In the genomic region with DNA sequence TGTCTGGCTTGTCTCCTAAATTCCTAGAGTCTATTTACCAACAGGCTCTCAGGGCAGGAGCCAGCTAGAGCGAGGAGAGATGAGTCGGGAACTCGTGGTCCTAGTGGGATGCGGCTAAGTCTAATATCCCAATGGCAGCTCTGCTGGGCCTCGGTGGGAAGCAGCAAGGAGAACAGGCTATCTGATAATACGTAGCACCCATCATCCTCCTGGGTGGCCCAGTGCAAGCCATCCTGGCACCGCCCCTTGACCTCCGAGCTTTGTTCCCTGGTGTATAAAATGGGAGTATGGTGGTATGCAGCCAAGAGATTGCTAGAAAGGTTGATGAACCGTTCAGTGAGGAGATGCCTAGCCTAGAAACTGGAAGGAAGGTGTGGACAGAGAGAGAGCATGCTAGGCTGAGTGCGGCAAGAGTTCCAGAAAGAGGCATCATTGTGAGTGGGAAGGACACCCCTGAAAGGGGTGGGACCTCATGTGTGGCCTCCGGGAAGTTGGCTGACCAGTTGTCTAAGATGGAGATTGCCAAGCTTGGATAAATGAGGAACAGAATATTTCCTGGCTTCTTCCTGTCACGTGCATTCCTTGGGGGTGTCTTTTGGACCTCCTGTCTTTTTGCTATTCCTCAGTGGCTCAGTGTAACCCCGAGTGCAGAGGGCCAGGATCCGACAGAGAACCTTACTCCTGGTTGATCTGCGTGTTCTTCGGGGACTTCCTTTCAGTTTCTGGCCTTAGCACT, we compare ENCODE assay signal across 29 mouse cellular contexts. TPM values are rescaled to one million over a fixed set of nuclear protein-coding genes. Genes with fewer than 3 reads are reported as not detected.
A peak's percentile ranks its signal among the peaks of the same experiment; 100 is the strongest.
DNase-seq lines count a peak whose midpoint lies in the region; ATAC-seq and TF ChIP-seq lines count a peak whose summit lies in the region.
"Had no signal": no experiment of that assay in that cellular context is flagged by ENCODE, and none has a peak within 500 bp of the region (broad histone marks: within the 10 kb centered on the region; RNA-seq: fewer than 3 reads in every experiment).

No protein-coding gene starts in this region.

- no peak for TF ChIP-seq EP300 in liver, postnatal 0 days (IDR thresholded peaks at IDR 0.05; ENCODE audit: low read depth)
- no peak for TF ChIP-seq EP300 in stomach, postnatal 0 days (optimal IDR thresholded peaks at IDR 0.05)

- no peak overlapping the region for H3K4me3 ChIP-seq in heart, embryonic 12.5 days
- no peak overlapping the region for H3K4me3 ChIP-seq in liver, postnatal 0 days (ENCODE audit: low read depth, low read length)
- H3K4me3 ChIP-seq in bone marrow, adult 2 months (replicated peaks; ENCODE audit: control insufficient read depth, low read depth, low read length): no peak overlapping the region
- H3K4me3 ChIP-seq in stomach, postnatal 0 days (ENCODE audit: low read depth, low read length): no peak overlapping the region
- H3K4me3 ChIP-seq: embryonic facial prominence, embryonic 15.5 days; heart, embryonic 13.5 days; hindbrain, embryonic 10.5 days; limb, embryonic 10.5 days; midbrain, embryonic 12.5 days; neural tube, embryonic 15.5 days; stomach, embryonic 15.5 days had no signal

- H3K36me3 ChIP-seq in heart, embryonic 12.5 days: no peaks in the 10 kb centered on the region
- no peaks in the 10 kb centered on the region for H3K36me3 ChIP-seq in liver, postnatal 0 days (replicated peaks; ENCODE audit: insufficient read depth, low read length)
- no peaks in the 10 kb centered on the region for H3K36me3 ChIP-seq in stomach, postnatal 0 days (ENCODE audit: control insufficient read depth, insufficient read depth, low read length)
- H3K36me3 ChIP-seq: embryonic facial prominence, embryonic 15.5 days; heart, embryonic 13.5 days; hindbrain, embryonic 10.5 days; limb, embryonic 10.5 days; midbrain, embryonic 12.5 days; neural tube, embryonic 15.5 days; stomach, embryonic 15.5 days had no signal

- no peak overlapping the region for H3K4me2 ChIP-seq in heart, embryonic 12.5 days
- 0 out of 2 replicates have a peak overlapping the region, but pooled peaks have one; percentile 3 for H3K4me2 ChIP-seq in liver, postnatal 0 days (ENCODE audit: low read depth, low read length)
- H3K4me2 ChIP-seq in stomach, postnatal 0 days (replicated peaks; ENCODE audit: low read depth): no peak overlapping the region
- H3K4me2 ChIP-seq: embryonic facial prominence, embryonic 15.5 days; heart, embryonic 13.5 days; midbrain, embryonic 12.5 days; neural tube, embryonic 15.5 days; stomach, embryonic 15.5 days had no signal

- no peak for TF ChIP-seq CTCF in liver, postnatal 0 days (IDR thresholded peaks at IDR 0.05; ENCODE audit: low read depth)
- TF ChIP-seq CTCF in bone marrow, adult 2 months (IDR thresholded peaks at IDR 0.05; ENCODE audit: control insufficient read depth, insufficient read depth, low read length): no peak
- no peak for TF ChIP-seq CTCF in stomach, postnatal 0 days (IDR thresholded peaks at IDR 0.05; ENCODE audit: low read depth)

- no peak overlapping the region for H3K27ac ChIP-seq in heart, embryonic 12.5 days (ENCODE audit: poor library complexity, severe bottlenecking)
- peak overlapping the region; percentile 45; the same call in 1 of the 2 replicates for H3K27ac ChIP-seq in liver, postnatal 0 days (ENCODE audit: low read depth)
- peak overlapping the region; percentile 76 for H3K27ac ChIP-seq in bone marrow, adult 2 months (ENCODE audit: control insufficient read depth, insufficient read depth, low read depth, low read length, poor library complexity)
- 0 out of 2 replicates have a peak overlapping the region, but pooled peaks have one; percentile 18 for H3K27ac ChIP-seq in stomach, postnatal 0 days (replicated peaks)
- H3K27ac ChIP-seq: embryonic facial prominence, embryonic 15.5 days; hindbrain, embryonic 10.5 days; limb, embryonic 10.5 days; midbrain, embryonic 12.5 days; neural tube, embryonic 15.5 days; stomach, embryonic 15.5 days had no signal

- WGBS in heart, embryonic 12.5 days: 87% methylated on average over 16 of the region's 16 CpGs
- WGBS in liver, postnatal 0 days (ENCODE audit: insufficient replicate concordance): 83% methylated on average over 16 of the region's 16 CpGs
- WGBS in bone marrow, adult 2 months: 67% methylated on average over 16 of the region's 16 CpGs
- WGBS in stomach, postnatal 0 days: 82% methylated on average over 16 of the region's 16 CpGs

- no peaks in the 10 kb centered on the region for H3K27me3 ChIP-seq in heart, embryonic 12.5 days (replicated peaks)
- no peaks in the 10 kb centered on the region for H3K27me3 ChIP-seq in liver, postnatal 0 days (ENCODE audit: insufficient read depth, low read length)
- H3K27me3 ChIP-seq in stomach, postnatal 0 days (ENCODE audit: control insufficient read depth, insufficient read depth, low read length): no peaks in the 10 kb centered on the region
- H3K27me3 ChIP-seq: CH12.LX; embryonic facial prominence, embryonic 15.5 days; heart, embryonic 13.5 days; neural tube, embryonic 15.5 days; stomach, embryonic 15.5 days had no signal

- no peak for ATAC-seq in heart, embryonic 12.5 days (ENCODE audit: insufficient number of reproducible peaks, low FRiP score)
- no peak for ATAC-seq in liver, postnatal 0 days
- no peak for ATAC-seq in stomach, postnatal 0 days (ENCODE audit: low FRiP score, low TSS enrichment)
- ATAC-seq: activated CD4-positive, CD25-positive, alpha-beta regulatory T cell, adult 4 months; forebrain, embryonic 14.5 days; hindbrain, embryonic 16.5 days; intestine, embryonic 16.5 days; lung, postnatal 0 days had no signal

- TF ChIP-seq POLR2A in bone marrow, adult 2 months (IDR thresholded peaks at IDR 0.05; ENCODE audit: borderline replicate concordance, control insufficient read depth, low read depth, low read length): no peak

- no peaks in the 10 kb centered on the region for H3K9me3 ChIP-seq in heart, embryonic 12.5 days (replicated peaks)
- no peaks in the 10 kb centered on the region for H3K9me3 ChIP-seq in liver, postnatal 0 days (ENCODE audit: low read length)
- H3K9me3 ChIP-seq in stomach, postnatal 0 days (ENCODE audit: control insufficient read depth, low read length): no peaks in the 10 kb centered on the region
- H3K9me3 ChIP-seq: embryonic facial prominence, embryonic 15.5 days; heart, embryonic 13.5 days; hindbrain, embryonic 10.5 days; limb, embryonic 10.5 days; midbrain, embryonic 12.5 days; neural tube, embryonic 15.5 days; stomach, embryonic 15.5 days had no signal

- DNase-seq in heart, adult 8-10 months (ENCODE audit: low spot score): peak; percentile 55
- DNase-seq in liver, postnatal 0 days: no peak
- no peak for DNase-seq in liver
- no peak for DNase-seq in stomach, postnatal 0 days (ENCODE audit: low spot score)
- no peak for DNase-seq in frontal cortex, postnatal 14 days (ENCODE audit: low spot score in 2 of 2)
- DNase-seq: adrenal gland, adult 8-10 months; B cell, adult 2 months; cerebellum, adult 2 months; right cerebral cortex, adult 18-20 months had no signal

- H3K4me1 ChIP-seq in heart, embryonic 12.5 days (replicated peaks): peaks cover 46% of the 10 kb centered on the region
- peaks cover 47% of the 10 kb centered on the region for H3K4me1 ChIP-seq in liver, postnatal 0 days (ENCODE audit: insufficient read depth)
- H3K4me1 ChIP-seq in bone marrow, adult 2 months (ENCODE audit: control insufficient read depth, insufficient read depth, low read length): peaks cover 20% of the 10 kb centered on the region
- peaks cover 2% of the 10 kb centered on the region for H3K4me1 ChIP-seq in stomach, postnatal 0 days (replicated peaks; ENCODE audit: control insufficient read depth, insufficient read depth)
- H3K4me1 ChIP-seq: midbrain, embryonic 12.5 days; neural tube, embryonic 15.5 days had no signal

- no peak overlapping the region for H3K9ac ChIP-seq in heart, embryonic 12.5 days
- H3K9ac ChIP-seq in liver, postnatal 0 days (replicated peaks): no peak overlapping the region
- no peak overlapping the region for H3K9ac ChIP-seq in stomach, postnatal 0 days (ENCODE audit: low read length)
- H3K9ac ChIP-seq: embryonic facial prominence, embryonic 15.5 days; heart, embryonic 13.5 days; midbrain, embryonic 12.5 days; neural tube, embryonic 15.5 days; stomach, embryonic 15.5 days had no signal

RNA-seq across cellular contexts. Expression of gene Anxa11, which starts 11.9 kb away (rescaled TPM):
- 10 to 100 TPM; 79.8 to 88.1 (median 84.4) TPM for total RNA-seq in heart, adult 8-10 months (2022)
- polyA plus RNA-seq in heart, embryonic 12.5 days (2016; fragmentation: Nextera tagmentation; extraction: Ambion mirVana): 23.5 and 24.1 TPM in 2 replicates
- 13.1 and 13.9 TPM in 2 replicates for polyA plus RNA-seq in liver, postnatal 0 days (2015; fragmentation: Nextera tagmentation; extraction: Ambion mirVana)
- 19.9 and 43.0 TPM in 2 replicates for polyA plus RNA-seq in bone marrow, adult 2 months (2011; ENCODE audit: insufficient read depth, insufficient read length, low replicate concordance, missing spikeins)
- polyA plus RNA-seq in stomach, postnatal 0 days (2015; fragmentation: Nextera tagmentation; extraction: Ambion mirVana): 60.6 and 67.3 TPM in 2 replicates

RNA-seq across cellular contexts. Expression of gene Plac9a, which starts 49.0 kb away (rescaled TPM):
- total RNA-seq in heart, adult 8-10 months (2022): 1 to 10 TPM in 3 of 4 experiments, under 1 TPM in 1; 0.88 to 5.5 (median 3.0) TPM
- not detected in 2 replicates for polyA plus RNA-seq in heart, embryonic 12.5 days (2016; fragmentation: Nextera tagmentation; extraction: Ambion mirVana)
- not detected in 2 replicates for polyA plus RNA-seq in liver, postnatal 0 days (2015; fragmentation: Nextera tagmentation; extraction: Ambion mirVana)
- not detected in 2 replicates for polyA plus RNA-seq in bone marrow, adult 2 months (2011; ENCODE audit: insufficient read depth, insufficient read length, low replicate concordance, missing spikeins)
- polyA plus RNA-seq in stomach, postnatal 0 days (2015; fragmentation: Nextera tagmentation; extraction: Ambion mirVana): 1.9 and 2.8 TPM in 2 replicates
- total RNA-seq: CH12.LX; liver, adult 2 months; megakaryocyte, adult 5-6 weeks; MEL had no signal
- polyA plus RNA-seq: activated CD4-positive, CD25-positive, alpha-beta regulatory T cell, adult 4 months; cerebellum, adult 2 months; forebrain, embryonic 14.5 days; heart, embryonic 13.5 days; hindbrain, embryonic 10.5 days; hindbrain, embryonic 16.5 days; kidney, embryonic 16.5 days; limb, embryonic 10.5 days; liver, adult 2 months; liver, embryonic 16.5 days; midbrain, embryonic 12.5 days; neural tube, embryonic 15.5 days had no signal
